Mouse (Mus musculus): ENCODE measurements around the gene Dctd. TPM values are rescaled to one million over a fixed set of nuclear protein-coding genes. Genes with fewer than 3 reads are reported as not detected.
"Not testable (repeated sequence)": the region's sequence is repeated elsewhere in the genome, so short reads cannot be mapped to it uniquely, and the experiment has no call there.

Gene Dctd
- total RNA-seq, 2 experiments from 2014 or later: 48.2 to 57.5 TPM

DNA sequence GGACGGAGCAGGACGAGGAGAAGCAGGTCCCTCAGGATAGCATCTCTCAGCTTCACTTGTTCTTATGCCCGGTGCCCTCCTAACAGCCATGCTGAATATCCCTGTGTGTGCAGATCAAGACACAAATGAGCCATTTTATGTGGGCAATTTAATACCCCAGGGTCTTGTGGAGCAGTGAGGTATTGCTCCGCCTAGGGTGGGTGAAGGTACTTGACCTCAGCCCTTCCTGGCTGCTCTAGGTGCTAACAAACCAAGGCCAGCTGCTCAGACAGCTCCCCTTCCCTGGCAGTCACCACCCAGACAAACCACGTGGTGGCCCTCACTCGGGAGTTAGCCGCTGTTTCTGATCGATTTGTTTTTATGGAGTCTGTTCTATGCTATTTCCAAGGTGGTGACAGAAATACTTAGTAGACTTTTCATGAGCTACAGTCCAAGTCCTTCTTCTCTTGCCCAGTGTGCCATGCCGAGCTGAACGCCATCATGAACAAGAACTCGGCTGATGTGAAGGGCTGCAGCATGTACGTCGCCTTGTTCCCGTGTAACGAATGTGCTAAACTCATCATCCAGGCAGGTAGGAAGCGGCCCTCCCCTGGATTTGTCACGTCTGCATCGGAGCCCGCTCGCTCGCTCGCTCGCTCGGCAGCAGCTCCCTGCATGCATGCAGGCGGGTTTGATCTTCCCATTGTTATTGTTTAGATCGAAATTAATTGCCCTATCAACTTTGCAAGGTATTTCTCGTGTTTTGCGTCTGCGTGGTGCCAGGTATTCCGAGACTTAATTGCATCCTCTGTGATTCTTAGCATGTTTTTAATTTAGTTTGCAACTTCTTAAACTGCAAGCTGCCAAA, 38.1 kb downstream of the Dctd start:
- ATAC-seq (replicated peaks; ENCODE audit: low FRiP score, low TSS enrichment, poor library complexity, severe bottlenecking): no peak

DNA sequence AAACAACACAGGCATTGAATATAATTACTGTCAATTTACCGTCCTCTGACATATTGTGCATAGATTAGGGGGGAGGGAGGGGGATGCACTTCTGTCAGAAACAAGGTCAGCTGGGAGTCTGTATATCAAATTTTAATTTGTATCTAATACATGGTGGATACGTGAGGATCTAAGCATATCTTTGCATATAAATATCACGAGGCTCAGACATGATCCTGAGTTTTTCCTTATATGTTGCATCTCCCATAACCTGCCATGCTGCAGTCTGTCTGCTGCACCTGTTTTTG, 38.7 kb downstream of the Dctd start:
- no peak for ATAC-seq (replicated peaks; ENCODE audit: low FRiP score, low TSS enrichment, poor library complexity, severe bottlenecking)

GRCm38 (mm10) chr8:48141023-48141422, 42.1 kb downstream of the Dctd start:
- no peak for ATAC-seq (replicated peaks; ENCODE audit: low FRiP score, low TSS enrichment, poor library complexity, severe bottlenecking)

GRCm38 (mm10) chr8:48145766-48146165, 46.9 kb downstream of the Dctd start:
- no peak for ATAC-seq (replicated peaks; ENCODE audit: low FRiP score, low TSS enrichment, poor library complexity, severe bottlenecking)

- ATAC-seq (replicated peaks; ENCODE audit: low FRiP score, low TSS enrichment, poor library complexity, severe bottlenecking): no peak
Observed at GRCm38 (mm10) chr8:48146449-48146848, 47.6 kb downstream of the Dctd start.

DNA sequence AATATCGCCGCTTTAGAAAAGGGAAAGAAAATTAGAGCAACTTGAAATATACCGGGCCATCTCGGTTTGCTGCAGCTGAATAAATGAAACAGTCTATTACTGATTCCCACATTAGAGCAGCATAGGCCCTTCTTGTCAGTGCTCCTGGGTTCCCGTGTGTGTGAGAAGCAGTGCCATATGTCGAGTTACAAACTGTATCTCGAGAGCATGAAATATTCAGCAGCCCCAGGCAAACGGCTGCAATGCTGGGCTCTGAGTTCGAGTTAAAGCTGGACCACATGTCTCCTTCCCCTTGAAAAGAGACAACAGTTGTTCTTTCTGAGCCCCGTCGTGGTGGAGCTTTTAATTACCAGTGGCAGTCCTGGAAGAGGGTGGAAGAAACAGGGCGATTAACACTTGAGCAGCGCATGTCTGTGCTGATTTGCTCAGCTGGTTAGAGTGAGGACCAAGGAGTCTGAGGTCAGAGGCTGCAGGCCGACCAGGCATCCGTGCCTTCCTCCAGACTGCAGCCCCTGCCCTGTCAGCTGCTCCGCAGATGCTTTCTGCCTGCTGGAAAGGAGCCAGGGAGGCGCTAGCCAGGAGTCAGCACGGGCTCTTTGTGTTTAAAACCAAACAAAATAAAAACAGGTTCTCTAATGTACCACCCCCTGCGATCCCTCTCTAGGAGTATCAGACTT, 53.3 kb downstream of the Dctd start:
- no peak for ATAC-seq (replicated peaks; ENCODE audit: low FRiP score, low TSS enrichment, poor library complexity, severe bottlenecking)

DNA sequence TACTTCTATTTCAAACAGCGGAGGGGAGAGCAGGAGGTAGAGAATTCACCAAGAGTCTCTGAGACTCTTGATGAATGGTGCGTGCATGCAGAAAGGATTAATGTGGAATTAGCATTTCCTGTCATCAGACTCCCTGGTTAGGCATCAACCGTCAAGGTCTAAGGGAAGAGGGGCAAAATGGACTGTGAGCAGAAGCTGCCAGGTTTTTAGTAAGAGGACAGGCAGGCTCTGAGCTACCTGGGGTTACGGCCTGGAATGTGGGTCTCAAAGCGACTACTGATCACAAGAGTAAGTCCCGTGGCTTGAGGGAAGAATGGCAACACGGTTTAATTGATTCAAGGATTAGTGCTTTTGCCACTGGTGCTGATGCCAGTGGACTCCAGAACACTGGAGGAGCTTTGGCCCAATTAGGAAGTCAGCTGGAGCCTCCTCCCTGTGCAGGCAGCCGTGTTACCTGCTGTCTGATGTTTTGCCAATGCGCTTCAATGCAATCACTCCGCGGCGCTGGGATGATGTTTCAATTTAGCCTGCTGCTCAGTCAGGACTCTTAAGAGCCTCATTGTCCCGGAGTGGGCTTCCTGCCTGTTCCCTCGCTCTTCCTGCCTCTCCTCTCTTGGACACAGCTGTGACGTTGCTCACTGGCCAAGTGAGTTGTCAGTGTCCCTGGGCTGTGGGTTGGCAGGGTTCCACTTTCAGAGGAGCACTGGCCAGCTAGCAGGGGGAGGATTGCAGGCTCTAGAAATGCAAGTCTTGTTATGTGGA, 54.6 kb downstream of the Dctd start:
- no peak for ATAC-seq (replicated peaks; ENCODE audit: low FRiP score, low TSS enrichment, poor library complexity, severe bottlenecking)

- ATAC-seq (replicated peaks; ENCODE audit: low FRiP score, low TSS enrichment, poor library complexity, severe bottlenecking): no peak
Observed at GRCm38 (mm10) chr8:48157718-48158117, 58.8 kb downstream of the Dctd start.

DNA sequence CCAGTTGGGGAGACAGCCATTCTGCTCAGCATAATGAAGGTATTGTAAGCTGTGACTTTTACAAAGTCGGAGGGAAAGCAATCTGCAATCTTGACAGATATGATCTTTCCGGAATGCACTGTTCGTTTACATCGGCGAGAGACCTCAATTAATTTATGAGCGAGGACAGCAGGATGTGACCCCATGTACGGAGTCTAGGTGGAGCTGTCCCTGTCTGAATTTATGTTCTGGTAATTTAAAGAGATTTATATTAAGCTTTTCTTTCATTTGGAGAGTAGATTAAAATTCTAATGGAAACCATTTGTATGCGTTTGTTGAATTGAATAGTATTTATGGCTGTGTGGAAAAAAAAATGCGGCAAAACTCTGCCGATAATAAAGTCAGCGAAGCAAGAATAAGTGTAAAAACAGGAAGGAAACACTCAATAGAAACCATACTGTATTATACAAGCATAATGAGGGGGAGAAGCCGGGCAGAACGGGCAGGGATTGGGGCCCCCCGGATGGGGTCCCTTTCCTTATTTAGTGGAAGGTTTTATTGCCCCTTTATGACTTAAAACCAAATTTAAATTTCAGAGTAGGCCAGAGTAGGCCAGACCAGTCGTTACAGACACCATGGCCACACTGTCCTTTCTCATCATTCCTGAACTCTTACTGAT, 59.8 kb downstream of the Dctd start:
- no peak for ATAC-seq (replicated peaks; ENCODE audit: low FRiP score, low TSS enrichment, poor library complexity, severe bottlenecking)

DNA sequence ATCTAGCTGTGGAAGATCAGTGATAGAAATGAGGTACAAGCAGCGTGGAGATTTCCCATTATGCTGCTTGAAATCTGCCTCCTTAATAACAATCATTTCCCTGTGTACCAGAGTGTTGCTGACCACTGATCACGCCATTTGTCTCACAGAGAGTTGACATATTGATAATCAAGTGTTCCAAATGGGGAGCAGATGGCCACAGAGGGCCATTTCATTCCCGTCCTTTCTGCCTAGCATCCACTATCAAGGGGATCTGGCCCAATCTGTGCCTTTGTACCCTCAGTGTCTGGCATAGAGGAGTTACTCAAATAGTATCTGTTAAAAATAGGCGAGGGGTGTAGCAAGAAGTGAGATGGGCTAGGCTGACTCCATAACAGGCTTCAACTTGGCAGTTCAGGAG, 78.5 kb downstream of the Dctd start:
- no peak for ATAC-seq (replicated peaks; ENCODE audit: low FRiP score, low TSS enrichment, poor library complexity, severe bottlenecking)

GRCm38 (mm10) chr8:48177876-48178275, 79.0 kb downstream of the Dctd start:
- ATAC-seq (replicated peaks; ENCODE audit: low FRiP score, low TSS enrichment, poor library complexity, severe bottlenecking): no peak

DNA sequence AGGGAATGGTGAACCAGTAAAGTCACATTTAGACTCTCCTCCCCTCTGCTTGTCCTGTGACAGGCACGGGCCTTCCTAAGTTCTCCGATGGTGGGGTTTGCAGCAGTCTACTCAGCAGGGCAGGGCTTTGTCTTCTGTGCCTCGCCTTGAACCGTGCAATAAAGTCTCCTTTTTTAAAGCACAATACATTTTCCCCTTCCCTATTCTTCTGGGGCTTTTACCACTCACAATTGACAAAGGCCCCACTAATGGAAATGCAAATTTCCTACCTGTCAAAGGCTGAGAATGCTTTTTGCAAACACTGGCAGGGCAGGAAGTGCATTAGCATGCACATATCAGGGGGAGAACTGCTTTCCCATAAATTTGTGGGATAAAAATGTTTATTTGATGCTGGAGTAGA, 80.1 kb downstream of the Dctd start:
- ATAC-seq (replicated peaks; ENCODE audit: low FRiP score, low TSS enrichment, poor library complexity, severe bottlenecking): no peak

DNA sequence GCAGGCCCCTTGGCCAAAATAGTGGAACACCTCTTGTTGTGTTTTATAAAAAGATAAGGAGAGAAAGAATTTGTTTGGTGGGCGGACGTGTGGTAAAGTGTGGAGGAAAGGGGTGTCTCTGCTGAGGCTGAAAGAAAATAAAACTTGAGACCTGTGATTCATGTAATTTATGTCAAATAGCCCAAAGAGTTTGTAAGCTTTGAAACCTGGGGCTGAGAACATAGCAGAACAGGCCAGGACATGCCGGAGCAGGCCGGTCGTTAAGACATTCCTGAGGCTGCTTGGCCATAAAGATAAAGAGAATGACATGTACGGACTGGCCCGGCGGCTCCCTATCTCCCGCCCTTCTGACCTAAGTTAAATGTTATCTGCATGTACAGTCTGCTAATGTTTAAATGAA, 81.3 kb downstream of the Dctd start:
- ATAC-seq (replicated peaks; ENCODE audit: low FRiP score, low TSS enrichment, poor library complexity, severe bottlenecking): not testable (repeated sequence)

GRCm38 (mm10) chr8:48181000-48181399, 82.1 kb downstream of the Dctd start:
- no peak for ATAC-seq (replicated peaks; ENCODE audit: low FRiP score, low TSS enrichment, poor library complexity, severe bottlenecking)

- no peak for ATAC-seq (replicated peaks; ENCODE audit: low FRiP score, low TSS enrichment, poor library complexity, severe bottlenecking)
Observed at GRCm38 (mm10) chr8:48183758-48184157, 84.9 kb downstream of the Dctd start.

DNA sequence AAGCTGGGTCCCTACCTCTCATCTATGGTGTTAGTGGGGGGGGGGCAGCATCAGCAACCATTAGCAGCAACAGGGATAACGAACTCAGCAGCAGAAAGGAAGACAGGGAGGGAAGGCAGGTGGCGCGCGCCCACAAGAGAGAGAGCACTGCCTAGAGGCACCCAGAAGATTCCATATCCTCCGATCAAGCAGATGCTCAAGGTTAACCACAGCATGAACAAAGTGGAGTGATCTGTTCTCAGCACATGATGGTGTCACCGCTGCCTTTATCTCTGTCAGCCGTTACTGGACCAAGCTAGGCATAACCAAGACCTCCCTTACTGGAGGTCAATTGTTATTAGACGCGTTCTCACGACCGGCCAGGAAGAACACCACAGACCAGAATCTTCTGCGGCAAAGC, 89.7 kb downstream of the Dctd start:
- no peak for ATAC-seq (replicated peaks; ENCODE audit: low FRiP score, low TSS enrichment, poor library complexity, severe bottlenecking)

GRCm38 (mm10) chr8:48195971-48196370, 97.1 kb downstream of the Dctd start:
- no peak for ATAC-seq (replicated peaks; ENCODE audit: low FRiP score, low TSS enrichment, poor library complexity, severe bottlenecking)

DNA sequence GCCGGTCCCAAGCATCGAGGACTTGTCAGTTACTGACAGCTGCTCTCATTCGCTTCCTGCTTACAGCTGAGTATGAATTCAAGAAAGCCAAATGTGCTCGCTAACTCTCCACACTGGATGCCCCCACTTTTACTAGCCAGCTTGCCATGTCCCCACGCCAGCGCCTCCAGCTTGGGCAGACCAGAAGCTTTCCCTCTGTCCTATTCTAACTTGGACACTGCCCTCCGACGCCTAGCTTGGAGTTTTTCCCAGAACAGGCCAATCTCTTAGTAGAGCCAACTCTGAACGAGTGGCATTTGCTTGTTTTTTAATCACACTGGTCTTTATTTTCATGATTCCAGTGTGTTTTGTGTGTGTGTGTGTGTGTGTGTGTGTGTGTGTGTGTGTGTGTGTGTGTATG, 100.3 kb downstream of the Dctd start:
- ATAC-seq (replicated peaks; ENCODE audit: low FRiP score, low TSS enrichment, poor library complexity, severe bottlenecking): no peak

DNA sequence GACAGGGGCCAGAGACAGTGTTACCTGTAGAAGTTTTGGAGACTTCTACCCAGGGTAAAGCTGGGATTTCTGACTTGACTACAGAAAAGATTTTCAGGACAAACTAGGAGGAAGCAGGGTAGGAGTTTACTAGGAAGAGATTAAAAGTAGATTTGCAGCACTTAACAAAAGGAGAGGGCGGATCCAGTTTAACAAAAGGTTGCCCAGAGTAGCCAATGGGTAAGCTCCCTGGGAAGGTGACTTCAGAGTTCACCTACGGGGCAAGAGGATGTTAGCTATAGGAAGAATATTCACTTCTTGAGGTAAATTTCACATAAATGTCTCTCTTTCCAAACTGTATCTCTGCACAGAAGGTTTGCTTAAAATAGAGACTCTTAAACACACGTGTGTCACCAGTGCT, 103.7 kb downstream of the Dctd start:
- ATAC-seq (replicated peaks; ENCODE audit: low FRiP score, low TSS enrichment, poor library complexity, severe bottlenecking): no peak
